Mouse (Mus musculus): ENCODE results near the gene Ccdc172. TPM values are rescaled to one million over a fixed set of nuclear protein-coding genes. Genes with fewer than 3 reads are reported as not detected.

Gene Ccdc172
- polyA plus RNA-seq (2012; ENCODE audit: insufficient read depth, low replicate concordance), result not detected in 2 replicates

DNA sequence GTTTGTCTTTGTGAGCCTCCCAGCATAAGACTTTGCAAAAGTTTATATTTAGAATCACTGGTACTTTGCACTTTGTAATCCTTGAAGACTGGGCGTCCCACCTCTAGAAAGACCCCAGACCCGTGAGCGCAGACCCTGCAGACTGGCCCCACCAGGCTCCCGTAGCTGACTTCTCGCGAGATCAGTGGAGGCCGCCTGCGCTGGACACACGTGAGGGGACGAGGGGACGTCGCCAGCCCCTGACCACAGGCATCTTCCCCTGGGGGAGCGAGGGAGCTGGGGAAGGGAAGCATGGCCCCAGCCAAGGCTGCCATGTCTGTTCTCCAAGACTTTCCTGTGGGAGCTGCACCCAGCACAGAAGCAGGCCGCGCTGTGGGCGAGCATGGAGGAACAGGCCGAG is at the start of gene Ccdc172:
Gene Ccdc172 (plus strand): TSS at position 176 of the 400 bp plus-strand sequence.
- no peaks in the 10 kb centered on the region for H3K27me3 ChIP-seq (replicated peaks)
- H3K4me1 ChIP-seq, result no peaks in the 10 kb centered on the region
- H3K36me3 ChIP-seq (replicated peaks; ENCODE audit: low read length), result no peaks in the 10 kb centered on the region
- TF ChIP-seq FLI1 (IDR thresholded peaks at IDR 0.05; ENCODE audit: low read length), result no peak
- TF ChIP-seq GATA1 (IDR thresholded peaks at IDR 0.05; ENCODE audit: borderline replicate concordance, low read length), result no peak
- H3K4me3 ChIP-seq (replicated peaks), result no peak within 1 kb of the TSS
- peaks cover 2% of the 10 kb centered on the region; the same call in 1 of the 2 replicates for H3K9me3 ChIP-seq

DNA sequence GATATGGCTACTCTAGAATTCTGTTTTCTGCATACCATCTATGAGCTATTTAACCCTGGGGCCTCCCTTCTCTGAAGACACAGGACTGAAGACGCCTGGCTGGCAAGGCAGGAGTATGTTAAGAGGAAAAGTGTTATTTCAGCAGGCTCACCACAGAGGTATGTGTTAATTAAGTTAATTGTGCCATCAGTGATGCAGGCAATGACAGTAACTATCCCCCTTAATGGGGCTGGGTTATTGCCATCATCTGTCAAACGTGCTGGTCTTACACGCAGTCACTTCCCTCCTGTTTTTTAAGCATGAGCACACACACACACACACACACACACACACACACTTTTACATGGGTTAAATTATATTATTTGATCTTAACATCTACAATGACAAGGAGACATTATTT is 48.0 kb upstream of the Ccdc172 start:
- H3K4me3 ChIP-seq (replicated peaks), result no peak overlapping the region
- H3K36me3 ChIP-seq (replicated peaks; ENCODE audit: low read length), result no peaks in the 10 kb centered on the region
- peaks cover 5% of the 10 kb centered on the region; the same call in 1 of the 2 replicates for H3K4me1 ChIP-seq
- H3K9me3 ChIP-seq, result peaks cover 30% of the 10 kb centered on the region
- peaks cover 16% of the 10 kb centered on the region for H3K27me3 ChIP-seq (replicated peaks)
- TF ChIP-seq GATA1 (IDR thresholded peaks at IDR 0.05; ENCODE audit: borderline replicate concordance, low read length), result no peak
- no peak for TF ChIP-seq FLI1 (IDR thresholded peaks at IDR 0.05; ENCODE audit: low read length)

DNA sequence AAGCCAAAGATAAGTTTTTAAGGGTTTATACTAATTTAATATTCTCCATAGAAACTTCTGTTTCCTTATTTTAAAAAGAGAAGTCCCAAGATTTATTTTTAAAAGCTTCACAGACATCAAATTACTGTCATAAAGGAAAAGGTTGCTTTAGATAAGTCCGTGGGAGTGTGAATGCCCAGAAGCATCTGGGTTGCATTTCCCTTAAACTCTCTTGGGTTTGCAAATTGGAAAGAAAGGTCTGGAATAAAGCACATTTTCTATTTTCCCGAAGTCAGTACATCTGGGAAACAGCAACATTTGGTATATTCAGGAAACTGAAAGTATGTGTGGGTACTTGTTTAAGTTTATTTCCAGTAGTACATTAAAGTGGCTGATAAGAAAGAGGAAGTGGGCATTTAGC is 43.5 kb upstream of the Ccdc172 start:
- peaks cover 8% of the 10 kb centered on the region for H3K27me3 ChIP-seq (replicated peaks)
- no peak overlapping the region for H3K4me3 ChIP-seq (replicated peaks)
- TF ChIP-seq FLI1 (IDR thresholded peaks at IDR 0.05; ENCODE audit: low read length) (no peak), GATA1 (IDR thresholded peaks at IDR 0.05; ENCODE audit: borderline replicate concordance, low read length) (no peak)
- H3K9me3 ChIP-seq, result peaks cover 23% of the 10 kb centered on the region
- H3K4me1 ChIP-seq, result peaks cover 7% of the 10 kb centered on the region; the same call in 1 of the 2 replicates
- H3K36me3 ChIP-seq (replicated peaks; ENCODE audit: low read length), result no peaks in the 10 kb centered on the region

- Histone ChIP-seq H3K4me3 (replicated peaks) (no peak overlapping the region), H3K27me3 (replicated peaks) (peaks cover 8% of the 10 kb centered on the region), H3K4me1 (peaks cover 7% of the 10 kb centered on the region; the same call in 1 of the 2 replicates), H3K9me3 (peaks cover 27% of the 10 kb centered on the region), H3K36me3 (replicated peaks; ENCODE audit: low read length) (no peaks in the 10 kb centered on the region)
- no peak for TF ChIP-seq FLI1 (IDR thresholded peaks at IDR 0.05; ENCODE audit: low read length)
- no peak for TF ChIP-seq GATA1 (IDR thresholded peaks at IDR 0.05; ENCODE audit: borderline replicate concordance, low read length)
Measured at GRCm38 (mm10) chr19:58469421-58469820, 42.4 kb upstream of the Ccdc172 start.

- no peak overlapping the region for H3K4me3 ChIP-seq (replicated peaks)
- TF ChIP-seq GATA1 (IDR thresholded peaks at IDR 0.05; ENCODE audit: borderline replicate concordance, low read length) (no peak), FLI1 (IDR thresholded peaks at IDR 0.05; ENCODE audit: low read length) (no peak)
- peaks cover 9% of the 10 kb centered on the region for H3K9me3 ChIP-seq
- no peaks in the 10 kb centered on the region for H3K27me3 ChIP-seq (replicated peaks)
- H3K4me1 ChIP-seq, result no peaks in the 10 kb centered on the region; the same call in 1 of the 2 replicates
- H3K36me3 ChIP-seq (replicated peaks; ENCODE audit: low read length), result no peaks in the 10 kb centered on the region
Measured at GRCm38 (mm10) chr19:58474251-58474650, 37.5 kb upstream of the Ccdc172 start.

DNA sequence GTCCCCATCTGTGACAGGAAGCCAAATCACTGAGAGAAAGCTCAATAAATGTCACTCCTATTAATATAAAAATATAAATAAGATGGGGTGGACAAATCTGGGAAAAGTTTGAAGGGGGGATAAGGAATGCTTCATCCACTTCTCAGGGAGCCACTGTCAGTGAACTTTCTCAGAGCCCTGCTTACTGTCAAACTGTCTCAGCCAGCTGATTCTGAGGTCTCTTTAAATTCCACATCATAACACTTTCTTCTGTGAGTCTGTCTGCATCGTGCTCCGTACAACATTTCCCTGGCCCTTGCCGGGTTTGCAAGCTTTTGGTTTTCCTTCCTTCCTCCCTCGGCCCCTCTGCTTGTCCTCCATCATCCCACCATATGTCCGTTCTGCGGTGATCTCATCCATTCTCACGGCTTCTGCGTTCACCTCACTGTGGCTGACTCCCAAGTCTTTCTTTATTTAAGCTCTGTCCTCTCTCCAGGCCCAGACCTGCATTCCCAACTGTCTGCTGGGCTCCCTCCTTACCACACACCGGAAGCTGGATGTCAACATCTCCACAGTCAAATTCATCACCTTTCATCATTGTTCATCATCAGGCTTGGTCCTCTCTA is 29.3 kb upstream of the Ccdc172 start:
- Histone ChIP-seq H3K9me3 (peaks cover 7% of the 10 kb centered on the region; the same call in 1 of the 2 replicates), H3K27me3 (replicated peaks) (no peaks in the 10 kb centered on the region), H3K36me3 (replicated peaks; ENCODE audit: low read length) (no peaks in the 10 kb centered on the region), H3K4me3 (replicated peaks) (no peak overlapping the region), H3K4me1 (no peaks in the 10 kb centered on the region)
- TF ChIP-seq GATA1 (IDR thresholded peaks at IDR 0.05; ENCODE audit: borderline replicate concordance, low read length) (no peak), FLI1 (IDR thresholded peaks at IDR 0.05; ENCODE audit: low read length) (no peak)

GRCm38 (mm10) chr19:58486686-58487085 is 25.1 kb upstream of the Ccdc172 start:
- H3K4me1 ChIP-seq, result no peaks in the 10 kb centered on the region
- no peak for TF ChIP-seq FLI1 (IDR thresholded peaks at IDR 0.05; ENCODE audit: low read length)
- TF ChIP-seq GATA1 (IDR thresholded peaks at IDR 0.05; ENCODE audit: borderline replicate concordance, low read length), result no peak
- no peaks in the 10 kb centered on the region for H3K36me3 ChIP-seq (replicated peaks; ENCODE audit: low read length)
- H3K4me3 ChIP-seq (replicated peaks), result no peak overlapping the region
- peaks cover 24% of the 10 kb centered on the region for H3K9me3 ChIP-seq
- no peaks in the 10 kb centered on the region for H3K27me3 ChIP-seq (replicated peaks)

- Histone ChIP-seq H3K27me3 (replicated peaks) (no peaks in the 10 kb centered on the region), H3K4me3 (replicated peaks) (no peak overlapping the region), H3K36me3 (replicated peaks; ENCODE audit: low read length) (no peaks in the 10 kb centered on the region), H3K4me1 (no peaks in the 10 kb centered on the region), H3K9me3 (peaks cover 5% of the 10 kb centered on the region; the same call in 1 of the 2 replicates)
- TF ChIP-seq GATA1 (IDR thresholded peaks at IDR 0.05; ENCODE audit: borderline replicate concordance, low read length) (no peak), FLI1 (IDR thresholded peaks at IDR 0.05; ENCODE audit: low read length) (no peak)
Measured at GRCm38 (mm10) chr19:58497106-58497505, 14.7 kb upstream of the Ccdc172 start.

DNA sequence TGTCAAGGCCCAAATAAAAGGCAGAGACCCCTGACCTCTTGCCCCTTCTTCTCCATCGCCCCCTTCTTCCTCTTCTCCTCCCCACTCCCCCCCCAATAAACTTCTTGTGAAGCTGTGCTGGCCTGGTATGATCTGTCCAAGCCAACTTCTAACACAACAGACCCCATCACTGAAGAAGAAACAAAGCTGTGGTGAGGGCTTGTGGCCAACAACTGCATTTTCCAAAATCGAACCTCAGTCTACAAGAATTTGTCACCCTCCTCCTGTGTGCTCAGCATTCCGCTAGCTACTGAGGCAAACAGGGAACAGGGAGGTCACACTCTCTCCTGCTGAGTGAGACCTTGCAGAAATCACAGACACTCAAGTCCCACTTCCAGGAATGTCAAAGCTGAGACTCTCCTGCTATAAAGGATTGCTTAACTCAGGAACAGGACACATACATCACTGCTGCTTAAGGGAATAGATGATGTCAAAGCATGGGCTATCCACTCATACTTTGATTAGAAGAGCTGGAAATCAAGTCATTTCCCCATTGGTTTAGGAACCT is 12.3 kb upstream of the Ccdc172 start:
- H3K9me3 ChIP-seq, result no peaks in the 10 kb centered on the region
- H3K4me1 ChIP-seq, result no peaks in the 10 kb centered on the region
- H3K4me3 ChIP-seq (replicated peaks), result no peak overlapping the region
- no peaks in the 10 kb centered on the region for H3K27me3 ChIP-seq (replicated peaks)
- TF ChIP-seq GATA1 (IDR thresholded peaks at IDR 0.05; ENCODE audit: borderline replicate concordance, low read length) (no peak), FLI1 (IDR thresholded peaks at IDR 0.05; ENCODE audit: low read length) (no peak)
- no peaks in the 10 kb centered on the region for H3K36me3 ChIP-seq (replicated peaks; ENCODE audit: low read length)

DNA sequence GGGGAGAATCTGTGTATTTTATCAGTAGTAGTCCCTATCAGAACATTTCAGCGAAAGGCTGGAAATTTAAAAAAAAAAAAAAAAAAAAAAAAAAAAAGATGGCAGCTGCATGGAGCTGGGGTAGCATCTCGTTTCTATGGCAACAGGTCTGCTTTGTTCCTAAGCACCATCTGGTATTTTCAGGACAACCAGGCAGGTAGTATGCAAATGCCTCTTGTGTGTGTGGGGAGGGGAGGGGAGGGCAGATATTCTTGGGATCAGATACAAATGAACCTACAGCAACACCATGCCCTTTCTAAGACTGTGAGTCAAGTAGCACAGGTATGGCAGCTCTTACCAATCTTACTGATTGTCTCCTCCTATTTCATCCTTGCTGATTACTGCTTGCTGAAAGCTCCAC is 11.7 kb upstream of the Ccdc172 start:
- Histone ChIP-seq H3K4me3 (replicated peaks) (no peak overlapping the region), H3K36me3 (replicated peaks; ENCODE audit: low read length) (no peaks in the 10 kb centered on the region), H3K27me3 (replicated peaks) (no peaks in the 10 kb centered on the region), H3K4me1 (no peaks in the 10 kb centered on the region), H3K9me3 (no peaks in the 10 kb centered on the region)
- TF ChIP-seq GATA1 (IDR thresholded peaks at IDR 0.05; ENCODE audit: borderline replicate concordance, low read length) (no peak), FLI1 (IDR thresholded peaks at IDR 0.05; ENCODE audit: low read length) (no peak)
